Mouse (Mus musculus): ENCODE measurements around the gene Slc35f4.
A peak's percentile ranks its signal among the peaks of the same experiment; 100 is the strongest.

The Slc35f4 gene

DNA sequence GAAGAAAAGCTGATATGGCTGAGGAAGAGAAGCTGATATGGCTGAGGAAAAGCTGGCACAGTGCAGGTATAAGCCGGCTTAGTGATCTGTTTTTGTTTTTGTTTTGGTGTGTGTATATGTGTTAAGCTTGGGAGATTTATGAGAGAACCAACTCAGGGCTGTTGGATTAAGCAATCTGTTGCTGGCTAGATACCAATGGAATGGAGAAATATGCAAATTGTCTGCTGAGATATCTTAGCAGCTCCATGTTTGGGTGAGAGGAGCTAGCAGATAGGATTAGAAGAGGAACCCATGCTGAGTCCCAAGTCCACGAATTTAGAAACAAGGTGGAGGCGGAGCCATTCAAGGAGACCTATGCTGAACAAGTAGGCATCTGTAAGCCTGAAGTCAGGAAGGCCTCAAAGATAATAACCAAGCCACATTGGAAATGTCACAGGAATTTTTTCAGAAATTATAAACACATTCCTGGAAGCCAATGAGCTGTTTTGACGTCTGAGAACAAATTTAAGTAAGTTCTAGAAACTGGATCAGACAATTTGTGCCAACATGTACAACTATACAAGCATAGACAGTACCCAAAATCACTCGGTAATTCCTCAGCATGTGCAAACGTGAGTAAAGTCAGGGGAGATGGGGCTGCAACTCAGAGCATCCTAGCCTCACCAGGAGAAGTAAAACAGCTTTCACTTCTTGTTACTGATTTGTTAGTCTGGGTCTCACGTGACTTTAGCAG lies 177.5 kb downstream of the Slc35f4 start:
- DNase-seq (ENCODE audit: low read depth, low spot score): no peak

DNA sequence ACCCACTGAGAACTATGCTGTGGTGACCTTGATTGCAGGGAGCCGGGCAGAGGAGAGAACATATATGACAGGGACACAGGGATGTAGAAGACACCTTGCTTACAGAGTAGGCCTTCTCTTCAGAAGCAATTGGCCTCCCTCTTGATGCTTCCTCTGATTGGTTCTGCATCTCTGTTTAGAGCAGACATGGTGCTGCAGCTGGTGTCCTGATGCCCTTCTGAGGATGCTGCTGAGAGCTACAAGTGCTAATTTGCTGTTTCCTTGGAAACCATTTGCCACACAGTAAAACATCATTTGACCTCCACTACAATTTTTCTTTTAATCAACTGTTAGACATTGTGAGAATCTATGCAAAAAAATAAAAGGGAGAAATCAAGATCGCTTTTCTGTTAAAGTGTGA lies 180.0 kb downstream of the Slc35f4 start:
- no peak for DNase-seq (ENCODE audit: low read depth, low spot score)

GRCm38 (mm10) chr14:49337011-49337410 lies 188.8 kb downstream of the Slc35f4 start:
- DNase-seq (ENCODE audit: low read depth, low spot score): no peak

DNA sequence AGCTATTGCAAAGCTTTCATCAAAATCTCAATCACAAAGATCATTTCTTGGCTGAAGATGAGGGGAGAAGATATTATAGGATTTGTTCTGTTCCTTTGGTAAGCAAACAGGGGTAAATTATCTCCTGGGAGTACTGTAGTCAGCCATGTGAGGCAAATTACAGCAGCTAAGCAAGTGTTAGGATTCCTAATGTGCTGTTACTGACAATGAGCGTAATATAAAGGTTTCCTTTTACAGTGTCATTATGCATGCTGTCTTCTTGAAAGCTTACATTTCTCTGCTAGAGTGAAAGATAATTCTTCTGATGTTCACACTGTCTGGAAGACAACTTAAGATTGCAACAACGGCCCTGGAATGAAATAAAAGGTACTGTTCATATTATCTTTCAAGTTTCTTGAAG lies 192.0 kb downstream of the Slc35f4 start:
- no peak for DNase-seq (ENCODE audit: low read depth, low spot score)

DNA sequence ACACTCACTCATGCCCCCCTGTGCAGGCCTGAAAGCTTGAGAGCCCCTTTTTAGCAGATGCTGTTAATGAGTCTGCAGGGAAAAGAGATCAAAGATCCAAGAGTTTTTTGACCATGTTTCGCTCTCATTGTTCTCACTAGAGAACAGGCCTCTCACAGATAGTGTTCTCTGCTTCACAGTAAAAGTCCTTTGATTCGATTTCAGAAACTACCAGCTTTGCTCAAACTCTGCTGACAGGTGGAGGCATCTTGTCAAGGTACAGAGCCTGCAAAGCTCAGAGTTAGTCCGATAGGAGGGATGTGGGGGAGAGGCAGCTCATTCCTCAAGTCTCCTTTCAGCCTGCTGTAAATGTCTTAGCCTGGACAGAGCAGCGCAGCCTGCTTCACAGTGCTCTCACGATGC lies 209.4 kb downstream of the Slc35f4 start:
- DNase-seq (ENCODE audit: low read depth, low spot score): no peak

DNA sequence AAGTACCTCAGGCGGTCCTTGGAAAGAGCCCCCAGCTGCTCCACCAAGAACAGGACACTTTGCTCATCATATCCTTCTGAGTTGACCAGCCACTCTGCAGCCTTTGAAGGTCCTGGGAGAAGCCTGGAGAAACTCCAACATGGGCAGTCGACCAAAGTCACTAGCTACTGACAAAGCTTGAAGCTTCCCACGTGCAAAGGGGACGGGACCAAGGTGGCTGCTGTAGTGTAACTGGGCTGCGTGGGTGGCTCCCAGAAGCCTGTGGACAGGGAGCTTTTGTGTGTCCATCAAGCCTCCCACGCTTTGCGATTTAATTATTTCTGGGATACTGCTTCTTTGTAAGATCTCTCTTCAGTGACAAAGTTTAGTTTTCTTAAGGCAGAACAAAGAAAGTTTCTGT lies 211.9 kb downstream of the Slc35f4 start:
- DNase-seq (ENCODE audit: low read depth, low spot score): no peak

- no peak for DNase-seq (ENCODE audit: low read depth, low spot score)
Observed at GRCm38 (mm10) chr14:49313376-49313775, 212.5 kb downstream of the Slc35f4 start.

- DNase-seq (ENCODE audit: low read depth, low spot score): no peak
Observed at GRCm38 (mm10) chr14:49311548-49311947, 214.3 kb downstream of the Slc35f4 start.

DNA sequence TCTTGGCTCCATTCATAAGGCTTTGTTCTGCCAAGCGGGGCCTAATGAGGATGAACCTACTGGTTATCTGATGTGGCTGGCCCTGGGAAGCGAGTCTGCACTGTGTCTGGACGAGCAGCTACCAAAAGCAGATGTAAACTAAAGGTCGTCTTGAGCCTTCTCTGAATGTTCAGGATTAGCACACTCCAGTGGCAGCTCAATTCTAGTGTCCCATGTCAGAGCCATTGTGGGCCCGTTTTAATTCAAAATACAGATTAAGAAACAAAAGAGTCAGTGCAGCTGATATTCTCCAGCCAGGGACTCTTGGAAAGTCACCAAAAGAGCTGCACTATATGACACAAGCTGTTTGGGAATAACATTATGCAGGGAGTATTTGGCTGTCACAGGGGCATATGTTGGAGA lies 214.8 kb downstream of the Slc35f4 start:
- DNase-seq (ENCODE audit: low read depth, low spot score): no peak

DNA sequence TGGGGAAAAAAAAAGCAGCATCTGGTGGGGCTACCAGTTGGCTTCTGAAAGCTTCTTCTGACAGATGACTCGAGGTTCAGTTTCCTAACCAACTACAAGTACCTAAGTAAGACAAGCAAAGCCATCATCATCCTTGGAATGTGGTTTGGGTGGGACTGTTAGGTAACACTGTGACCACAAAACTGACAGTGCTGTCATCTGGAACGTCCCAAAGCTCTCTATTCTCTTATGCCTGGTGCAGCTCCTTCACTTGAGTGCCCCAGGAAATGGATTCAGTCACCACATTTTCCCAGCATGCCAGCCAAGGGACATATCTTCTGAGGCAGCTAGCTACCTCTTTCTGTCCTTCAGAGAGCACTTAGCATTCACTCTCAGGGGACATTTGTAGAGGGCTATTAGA lies 216.2 kb downstream of the Slc35f4 start:
- DNase-seq (ENCODE audit: low read depth, low spot score): no peak

DNA sequence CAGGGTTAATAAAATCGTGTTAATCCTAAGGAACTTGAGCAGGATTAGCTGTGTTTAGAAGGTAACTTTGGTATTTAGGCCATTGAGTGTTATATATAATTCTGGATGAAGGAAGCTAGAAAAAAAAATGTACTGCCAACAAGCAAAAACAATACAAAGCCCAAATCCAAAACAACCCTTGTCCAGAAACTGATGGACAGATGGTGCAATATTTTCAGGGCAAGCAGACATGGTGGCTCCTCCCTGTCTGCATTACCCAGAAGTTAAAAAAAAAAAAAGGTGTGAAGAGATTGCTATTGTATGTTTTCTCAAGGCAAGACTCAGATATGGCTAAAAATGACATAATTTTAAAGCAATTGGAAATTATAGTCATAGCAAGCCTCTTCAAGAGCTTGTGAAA lies 217.3 kb downstream of the Slc35f4 start:
- DNase-seq (ENCODE audit: low read depth, low spot score): no peak

DNA sequence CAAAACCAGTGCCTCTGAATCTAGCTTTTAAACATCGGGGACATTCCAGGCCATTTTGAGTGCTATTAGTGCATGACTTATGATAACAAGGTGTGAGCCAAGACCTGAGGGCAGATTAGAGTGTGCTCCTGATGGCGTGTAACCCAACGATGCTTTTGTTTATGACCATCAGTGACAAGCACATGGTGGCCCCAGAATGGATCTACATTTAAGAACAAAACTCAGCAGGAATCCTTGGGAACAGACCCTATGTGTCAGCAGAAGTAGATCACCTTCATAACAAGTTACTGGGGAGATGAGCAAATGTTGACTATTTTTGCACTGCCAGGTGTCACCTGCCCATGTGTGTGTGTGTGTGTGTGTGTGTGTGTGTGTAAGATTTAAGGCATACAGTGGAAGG lies 218.0 kb downstream of the Slc35f4 start:
- DNase-seq (ENCODE audit: low read depth, low spot score): no peak

DNA sequence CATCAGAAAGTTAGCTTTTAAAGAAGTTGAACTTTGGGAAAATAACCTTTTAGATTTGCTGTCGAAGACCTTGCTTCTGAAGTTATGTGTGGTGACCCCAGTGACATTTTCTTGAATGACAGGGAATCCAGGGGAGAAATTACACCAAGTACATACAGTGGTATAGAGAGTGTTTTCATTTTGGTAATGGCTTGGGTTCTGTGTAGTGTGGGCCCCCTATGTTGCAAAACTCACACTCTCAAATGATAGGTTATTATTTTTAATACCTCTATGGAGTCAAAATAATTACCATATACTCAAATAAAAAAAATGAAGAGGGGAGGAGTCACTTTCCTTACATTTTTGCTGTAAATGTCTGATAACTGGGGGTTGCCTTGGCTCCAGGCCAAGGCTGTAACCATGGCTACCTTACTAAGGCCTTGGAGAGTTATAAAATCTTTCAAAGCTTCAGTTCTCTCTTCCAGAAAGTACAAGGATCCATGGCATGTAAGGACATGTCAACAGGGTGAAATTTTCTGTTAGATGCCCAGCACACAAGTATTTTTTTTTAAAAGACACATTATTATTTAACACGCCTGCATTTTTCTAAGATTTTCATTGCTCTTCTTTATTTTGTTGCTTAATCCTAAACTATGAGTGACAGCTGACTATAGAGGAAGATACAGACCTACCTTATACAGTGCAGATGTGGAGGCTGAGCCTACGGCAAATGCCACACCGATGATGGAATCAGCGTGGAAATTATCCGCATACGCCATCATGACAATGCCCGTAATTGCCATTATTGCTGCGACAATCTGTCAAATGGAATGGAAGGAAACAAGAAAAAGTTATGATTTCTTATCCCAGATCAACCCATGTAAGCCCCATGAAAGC lies 220.1 kb downstream of the Slc35f4 start:
- no peak for DNase-seq (ENCODE audit: low read depth, low spot score)

- DNase-seq (ENCODE audit: low read depth, low spot score): no peak
Observed at GRCm38 (mm10) chr14:49302271-49302857, 223.5 kb downstream of the Slc35f4 start.

DNA sequence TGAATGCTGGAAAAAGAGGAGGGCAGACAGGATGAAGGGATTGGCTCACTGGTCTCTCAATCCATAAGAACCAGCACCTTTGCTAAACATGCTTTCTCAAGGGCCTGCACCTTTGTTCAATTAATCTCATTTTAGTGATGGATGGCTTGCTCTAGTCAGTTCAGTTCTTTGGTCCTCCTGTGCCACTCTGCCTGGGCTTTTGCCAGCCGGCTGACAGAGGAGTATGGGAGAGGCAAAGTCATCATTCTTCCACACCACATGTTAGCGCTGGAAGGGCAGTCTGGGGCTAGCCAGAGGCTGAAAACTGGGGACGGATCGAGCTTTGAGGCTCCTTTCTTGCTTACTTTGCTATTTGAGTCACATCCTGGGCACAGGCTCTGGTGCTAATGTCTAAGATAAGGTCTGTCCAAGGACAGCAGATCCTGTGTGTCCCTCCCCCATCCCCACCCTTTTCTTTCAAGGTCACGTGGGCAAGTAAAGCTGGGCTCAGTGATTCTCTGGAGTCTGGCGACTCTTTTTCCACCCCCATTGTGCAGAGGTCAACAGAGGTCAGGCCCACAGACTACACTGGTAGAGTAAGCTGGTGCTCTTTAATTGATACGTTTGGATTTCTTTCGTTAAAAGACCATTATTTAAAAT lies 224.7 kb downstream of the Slc35f4 start:
- no peak for DNase-seq (ENCODE audit: low read depth, low spot score)

DNA sequence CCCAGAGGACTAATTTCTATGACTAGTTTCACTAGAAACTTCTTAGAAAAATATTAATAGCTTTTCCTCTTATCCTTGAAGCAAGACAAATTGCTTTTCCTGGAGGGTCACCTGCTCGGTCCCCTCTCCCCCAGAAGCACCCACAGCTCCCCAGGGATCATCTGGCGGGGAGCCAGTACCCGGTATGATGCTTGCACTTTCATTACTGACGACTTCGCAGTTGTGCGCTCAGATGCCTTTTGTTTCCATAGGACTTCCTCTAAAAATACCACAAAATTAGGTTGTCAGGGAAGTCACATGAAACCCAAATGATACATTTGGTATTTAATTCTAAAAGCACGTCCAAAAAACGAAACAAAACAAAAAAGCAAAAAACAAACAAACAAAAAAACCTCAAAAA lies 225.5 kb downstream of the Slc35f4 start:
- DNase-seq (ENCODE audit: low read depth, low spot score): no peak

DNA sequence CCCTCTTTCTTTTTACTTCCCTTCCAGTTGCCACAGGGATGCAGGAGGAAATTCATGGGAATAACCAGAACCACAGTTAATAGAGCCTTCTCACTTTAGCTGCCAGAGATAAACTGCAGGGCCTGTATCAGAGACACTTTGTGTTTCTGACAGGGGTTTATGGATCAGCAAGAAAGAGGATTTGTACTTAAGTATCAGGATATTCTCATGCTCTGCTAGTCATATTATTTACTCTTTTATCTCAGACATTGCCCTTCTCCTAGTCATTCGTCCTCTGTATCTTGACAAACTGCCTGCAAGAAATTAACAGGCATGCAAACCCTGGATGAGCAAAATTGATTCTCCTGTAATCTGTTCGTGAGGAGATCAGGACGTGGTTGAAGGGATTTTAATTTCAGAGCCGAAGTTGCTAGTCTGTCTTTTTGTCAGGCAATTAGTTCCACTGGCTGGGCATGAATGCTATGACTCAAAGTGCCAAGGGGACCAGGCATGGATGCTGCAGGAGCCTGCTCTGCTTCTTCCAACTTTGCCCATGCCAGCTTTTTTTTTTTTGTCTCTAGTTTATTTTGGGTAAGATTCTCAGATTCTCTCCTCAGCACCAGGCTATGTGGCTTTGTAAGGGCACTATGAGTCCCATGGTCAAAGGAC lies 231.9 kb downstream of the Slc35f4 start:
- peak; percentile 9 for DNase-seq (ENCODE audit: low read depth, low spot score)

DNA sequence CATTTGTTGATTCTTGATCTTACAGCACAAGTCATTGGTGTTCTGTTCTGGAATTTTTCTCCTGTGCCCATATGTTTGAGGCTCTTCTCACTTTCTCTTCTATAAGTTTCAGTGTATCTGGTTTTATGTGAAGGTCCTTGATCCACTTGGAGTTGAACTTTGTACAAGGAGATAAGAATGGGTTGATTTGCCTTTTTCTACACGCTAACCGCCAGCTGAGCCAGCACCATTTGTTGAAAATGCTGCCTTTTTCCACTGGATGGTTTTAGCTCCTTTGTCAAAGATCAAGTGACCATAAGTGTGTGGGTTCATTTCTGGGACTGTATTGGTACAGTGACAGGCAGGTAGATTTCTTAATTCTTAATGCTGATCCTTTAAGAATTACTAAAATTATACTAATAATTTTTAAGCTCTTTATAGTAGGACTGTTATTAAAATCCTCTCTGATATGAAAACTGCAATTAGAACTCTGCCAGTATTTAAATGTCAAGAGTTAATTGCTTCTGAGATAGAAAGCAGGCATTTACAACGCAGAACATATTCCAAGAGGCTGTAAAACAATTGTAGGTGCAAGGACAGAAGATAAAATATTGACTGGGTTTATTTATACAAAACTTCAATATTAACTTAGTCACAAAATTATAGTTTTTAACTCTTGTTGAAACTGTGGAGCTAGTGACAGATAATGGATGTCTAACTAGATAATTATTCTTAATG lies 235.7 kb downstream of the Slc35f4 start:
- no peak for DNase-seq (ENCODE audit: low read depth, low spot score)

DNA sequence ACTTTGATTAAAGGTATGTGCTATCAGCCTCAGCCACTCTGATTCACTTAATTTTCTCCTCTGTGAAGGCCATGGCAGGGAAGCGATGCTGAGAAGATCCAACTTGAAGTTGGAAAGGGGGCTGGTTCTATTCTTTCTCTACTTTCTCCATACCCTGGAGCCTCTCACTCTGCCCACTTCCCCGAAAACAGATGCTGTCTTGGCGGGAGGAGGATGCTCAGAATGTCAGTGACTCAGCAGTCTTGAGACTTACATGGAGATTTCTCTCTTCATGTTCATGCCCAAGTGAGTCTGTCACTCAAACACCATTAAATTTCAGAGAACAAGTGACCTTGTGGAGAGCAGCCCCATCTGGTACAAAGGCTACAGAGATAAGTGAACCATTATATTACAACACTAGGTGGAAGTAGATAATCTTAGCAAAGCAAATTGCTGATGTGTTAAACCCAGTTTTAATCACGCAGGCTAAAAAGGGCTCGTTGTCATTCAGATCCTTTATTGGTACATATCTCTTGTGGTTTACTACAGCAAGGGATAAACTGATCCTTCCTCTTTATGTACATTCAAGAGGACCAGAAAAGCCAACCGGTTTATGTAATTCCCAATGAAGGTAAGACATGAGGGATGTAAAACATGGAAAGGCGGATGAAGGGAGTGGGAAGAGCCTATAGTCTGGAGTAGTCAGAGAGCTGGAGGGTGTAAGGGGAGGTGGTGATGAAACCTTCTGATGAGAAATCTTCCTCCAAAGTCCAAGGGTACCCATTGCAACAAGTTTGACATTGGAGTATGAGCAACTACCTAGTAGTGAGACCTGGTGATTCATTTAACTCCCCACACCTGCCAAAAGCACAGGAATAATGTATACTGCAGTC lies 241.8 kb downstream of the Slc35f4 start:
- DNase-seq (ENCODE audit: low read depth, low spot score): no peak

DNA sequence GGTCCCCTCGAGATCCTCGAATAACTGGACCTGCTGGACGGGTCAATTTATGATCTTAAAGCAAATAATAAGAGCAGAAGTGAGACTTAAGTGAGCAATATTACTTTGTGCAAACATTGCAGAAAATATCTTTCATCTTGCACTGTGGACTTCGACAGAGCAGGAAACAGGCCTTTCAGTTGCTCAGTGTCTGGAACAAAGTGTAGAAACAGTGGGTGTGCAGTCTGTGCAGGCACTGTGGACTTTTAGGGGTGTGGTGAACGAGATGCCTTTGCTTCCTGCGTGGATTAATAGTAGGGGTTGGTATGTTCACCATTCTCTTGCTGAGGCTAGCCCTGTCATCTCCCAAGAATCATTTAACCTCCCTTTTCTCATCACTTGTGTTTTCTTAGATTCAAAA lies 247.0 kb downstream of the Slc35f4 start:
- no peak for DNase-seq (ENCODE audit: low read depth, low spot score)

Data from retina, adult 2 months (tissue).